Mouse (Mus musculus): Measurements from ENCODE around the gene Rad51b. TPM values are rescaled to one million over a fixed set of nuclear protein-coding genes. Genes with fewer than 3 reads are reported as not detected.

Rad51b gene
- total and polyA plus RNA-seq, 3 experiments = 0.47 to 0.50 (median 0.49) TPM

DNA sequence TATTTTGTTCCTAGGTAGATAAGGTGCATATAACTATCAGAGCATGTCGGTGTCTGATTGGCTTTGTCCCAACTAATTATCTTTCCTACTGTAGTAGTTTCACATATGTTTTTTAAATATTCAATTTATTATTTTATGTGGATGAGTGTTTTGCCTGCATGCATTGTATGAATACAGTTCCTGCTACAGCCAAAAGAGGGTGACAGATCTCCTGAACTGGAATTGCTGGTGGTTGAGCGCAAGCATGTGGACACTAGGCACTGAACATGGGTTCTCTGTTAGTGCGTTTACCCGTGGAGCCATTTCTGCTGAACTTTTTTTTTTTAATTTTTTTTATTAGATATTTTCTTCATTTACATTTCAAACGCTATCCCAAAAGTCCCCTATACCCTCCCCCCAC is 358.1 kb downstream of the Rad51b start:
- Histone ChIP-seq H3K9ac (ENCODE audit: low read depth, low read length) (no peak overlapping the region), H3K27me3 (ENCODE audit: control insufficient read depth, insufficient read depth, low read length) (no peaks in the 10 kb centered on the region), H3K4me1 (ENCODE audit: control insufficient read depth, insufficient read depth, low read length) (no peaks in the 10 kb centered on the region), H3K36me3 (ENCODE audit: control insufficient read depth, insufficient read depth, low read length) (no peaks in the 10 kb centered on the region), H3K27ac (no peak overlapping the region), H3K79me2 (replicated peaks; ENCODE audit: control insufficient read depth, insufficient read depth, low read length) (no peaks in the 10 kb centered on the region), H3K4me3 (no peak overlapping the region)
- intact Hi-C loops (cut with DNase I) = no loop called here
- 85% methylated on average over 5 of the region's 5 CpGs for WGBS
- no peak for DNase-seq
- TF ChIP-seq CTCF (IDR thresholded peaks at IDR 0.05) = peak; percentile 46
- TF ChIP-seq POLR2A (IDR thresholded peaks at IDR 0.05; ENCODE audit: insufficient read depth, low read depth, low read length) = no peak
- no peak for TF ChIP-seq EP300 (IDR thresholded peaks at IDR 0.05; ENCODE audit: insufficient read depth, low read depth, low read length)

GRCm38 (mm10) chr12:79658861-79659260 is 361.8 kb downstream of the Rad51b start:
- 67% methylated on average over 3 of the region's 3 CpGs for WGBS
- Histone ChIP-seq H3K36me3 (ENCODE audit: control insufficient read depth, insufficient read depth, low read length) (no peaks in the 10 kb centered on the region), H3K9ac (ENCODE audit: low read depth, low read length) (no peak overlapping the region), H3K4me1 (ENCODE audit: control insufficient read depth, insufficient read depth, low read length) (no peaks in the 10 kb centered on the region; the same call in 1 of the 2 replicates), H3K79me2 (replicated peaks; ENCODE audit: control insufficient read depth, insufficient read depth, low read length) (no peaks in the 10 kb centered on the region), H3K27me3 (ENCODE audit: control insufficient read depth, insufficient read depth, low read length) (no peaks in the 10 kb centered on the region), H3K4me3 (no peak overlapping the region), H3K27ac (no peak overlapping the region)
- no peak for TF ChIP-seq POLR2A (IDR thresholded peaks at IDR 0.05; ENCODE audit: insufficient read depth, low read depth, low read length)
- no peak for TF ChIP-seq CTCF (IDR thresholded peaks at IDR 0.05)
- no peak for TF ChIP-seq EP300 (IDR thresholded peaks at IDR 0.05; ENCODE audit: insufficient read depth, low read depth, low read length)
- intact Hi-C loops (cut with DNase I) = no loop called here
- DNase-seq = no peak

DNA sequence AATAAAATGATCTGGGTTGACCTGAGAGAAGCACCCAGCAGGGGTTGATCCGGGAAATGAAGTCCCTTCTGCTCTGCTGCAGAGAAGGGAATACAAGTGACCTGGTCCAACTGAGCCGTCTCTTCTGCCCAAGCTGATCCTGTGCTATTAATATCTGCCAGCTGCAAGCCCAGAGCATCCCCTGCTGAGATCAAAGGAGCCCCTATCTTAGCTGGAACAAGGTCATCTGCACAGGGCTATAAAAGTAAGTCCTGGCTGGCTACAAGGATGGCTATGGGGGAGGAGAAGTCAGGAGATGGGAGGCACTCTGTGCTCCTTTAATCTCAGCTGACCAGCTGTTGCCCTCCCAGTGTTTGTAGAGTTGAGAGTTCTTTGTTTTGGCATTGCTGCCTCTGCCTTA is 364.2 kb downstream of the Rad51b start:
- intact Hi-C loops (cut with DNase I) = no loop called here
- no peak for TF ChIP-seq POLR2A (IDR thresholded peaks at IDR 0.05; ENCODE audit: insufficient read depth, low read depth, low read length)
- no peak for TF ChIP-seq CTCF (IDR thresholded peaks at IDR 0.05)
- 0 out of 2 replicates have a peak, but pooled peaks have one; percentile 25 for TF ChIP-seq EP300 (IDR thresholded peaks at IDR 0.05; ENCODE audit: insufficient read depth, low read depth, low read length)
- Histone ChIP-seq H3K36me3 (ENCODE audit: control insufficient read depth, insufficient read depth, low read length) (no peaks in the 10 kb centered on the region), H3K27me3 (ENCODE audit: control insufficient read depth, insufficient read depth, low read length) (no peaks in the 10 kb centered on the region), H3K4me3 (no peak overlapping the region), H3K27ac (peak overlapping the region; percentile 2; the same call in 1 of the 2 replicates), H3K79me2 (replicated peaks; ENCODE audit: control insufficient read depth, insufficient read depth, low read length) (no peaks in the 10 kb centered on the region), H3K4me1 (ENCODE audit: control insufficient read depth, insufficient read depth, low read length) (no peaks in the 10 kb centered on the region; the same call in 1 of the 2 replicates), H3K9ac (ENCODE audit: low read depth, low read length) (no peak overlapping the region)
- peak in 1 of 2 experiments; percentile 52 for DNase-seq
- 16% methylated on average over 2 of the region's 2 CpGs for WGBS

DNA sequence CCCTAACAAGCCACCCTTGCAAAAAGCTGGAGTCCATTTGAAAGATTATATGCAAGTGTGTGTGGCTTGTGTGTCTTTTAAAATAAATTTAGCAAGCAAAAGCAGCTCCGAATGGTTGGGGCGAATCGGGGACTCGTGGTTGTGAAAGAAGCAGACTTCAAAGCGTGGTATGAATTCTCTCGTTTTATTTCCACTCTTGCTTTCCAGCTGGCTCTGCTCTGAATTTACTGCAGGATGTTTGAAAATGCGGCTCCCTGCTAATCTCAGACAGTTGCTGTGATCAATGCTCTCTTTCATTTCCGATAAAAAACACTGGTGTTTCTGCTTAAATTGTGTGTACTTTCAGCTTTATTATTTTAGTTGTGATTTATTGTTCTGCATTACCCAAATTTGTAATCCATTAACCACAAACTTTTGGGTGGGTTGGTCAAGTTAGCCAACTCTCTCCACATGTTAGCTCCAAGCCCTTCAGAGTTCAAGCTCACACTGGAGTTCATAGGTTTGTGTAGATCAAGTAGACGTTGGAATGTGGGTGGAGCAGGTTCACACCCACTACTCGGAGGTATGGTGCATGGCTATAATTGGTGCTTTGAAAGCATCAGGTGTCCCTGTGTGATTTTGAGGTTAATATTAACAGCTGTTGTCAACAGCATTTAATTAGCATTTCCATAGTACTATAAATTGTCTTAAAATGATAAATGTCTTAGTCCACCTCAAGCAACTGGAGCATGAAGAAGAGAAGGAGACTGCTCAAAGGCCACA is 366.2 kb downstream of the Rad51b start:
- no peak for DNase-seq

DNA sequence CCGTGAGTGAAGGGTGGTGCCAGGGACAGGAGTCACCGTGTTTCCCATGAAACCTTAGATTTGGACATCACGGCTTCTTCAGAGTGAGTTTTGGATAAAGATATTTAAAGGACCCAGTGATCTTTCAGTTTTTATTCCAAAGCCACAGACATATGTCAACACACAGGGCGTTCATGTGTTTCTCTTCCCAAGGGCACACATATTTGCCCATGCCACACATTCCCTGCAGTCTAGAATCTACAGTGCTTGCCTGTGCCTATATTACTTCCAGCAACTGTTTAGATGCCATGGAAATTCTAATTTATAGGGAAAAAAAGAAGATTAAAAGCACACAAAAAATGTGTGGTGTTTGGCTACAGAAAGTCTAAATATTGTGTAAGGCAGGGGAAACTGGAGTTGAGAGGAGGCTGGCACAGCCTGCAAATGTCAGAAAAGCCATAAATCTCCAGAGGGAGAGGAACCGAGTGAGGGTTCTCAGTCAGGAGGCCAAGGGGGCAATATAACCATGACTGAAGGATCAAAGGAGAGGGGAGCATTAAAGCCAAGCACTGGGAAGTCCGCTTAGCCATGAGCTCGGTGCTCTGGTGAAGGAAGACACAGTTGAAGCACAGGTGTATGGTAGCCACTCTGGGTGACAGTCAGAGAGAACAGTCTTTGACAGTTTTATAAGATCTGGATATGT is 367.0 kb downstream of the Rad51b start:
- H3K27ac ChIP-seq = no peak overlapping the region
- 91% methylated on average over 7 of the region's 7 CpGs for WGBS
- H3K27me3 ChIP-seq (ENCODE audit: control insufficient read depth, insufficient read depth, low read length) = no peaks in the 10 kb centered on the region
- H3K79me2 ChIP-seq (replicated peaks; ENCODE audit: control insufficient read depth, insufficient read depth, low read length) = no peaks in the 10 kb centered on the region
- no peak overlapping the region for H3K4me3 ChIP-seq
- intact Hi-C loops (cut with DNase I) = no loop called here
- no peak for DNase-seq
- no peaks in the 10 kb centered on the region for H3K36me3 ChIP-seq (ENCODE audit: control insufficient read depth, insufficient read depth, low read length)
- no peaks in the 10 kb centered on the region; the same call in 1 of the 2 replicates for H3K4me1 ChIP-seq (ENCODE audit: control insufficient read depth, insufficient read depth, low read length)
- TF ChIP-seq EP300 (IDR thresholded peaks at IDR 0.05; ENCODE audit: insufficient read depth, low read depth, low read length) = no peak
- TF ChIP-seq CTCF (IDR thresholded peaks at IDR 0.05) = no peak
- TF ChIP-seq POLR2A (IDR thresholded peaks at IDR 0.05; ENCODE audit: insufficient read depth, low read depth, low read length) = no peak
- H3K9ac ChIP-seq (ENCODE audit: low read depth, low read length) = no peak overlapping the region

More for the DNA sequence above, 366.2 kb downstream of the Rad51b start:
- TF ChIP-seq CTCF (IDR thresholded peaks at IDR 0.05) (no peak), EP300 (IDR thresholded peaks at IDR 0.05; ENCODE audit: insufficient read depth, low read depth, low read length) (no peak)
- Histone ChIP-seq H3K9ac (ENCODE audit: low read depth, low read length) (no peak overlapping the region), H3K4me3 (no peak overlapping the region), H3K27me3 (ENCODE audit: control insufficient read depth, insufficient read depth, low read length) (no peaks in the 10 kb centered on the region), H3K4me1 (ENCODE audit: control insufficient read depth, insufficient read depth, low read length) (no peaks in the 10 kb centered on the region; the same call in 1 of the 2 replicates), H3K27ac (peak overlapping the region; percentile 20; the same call in 1 of the 2 replicates), H3K79me2 (replicated peaks; ENCODE audit: control insufficient read depth, insufficient read depth, low read length) (no peaks in the 10 kb centered on the region), H3K36me3 (ENCODE audit: control insufficient read depth, insufficient read depth, low read length) (no peaks in the 10 kb centered on the region)
- intact Hi-C loops (cut with DNase I) = no loop called here
- WGBS = 69% methylated on average over 10 of the region's 10 CpGs

Measured in heart, adult 2 months (tissue).